In the genomic region with DNA sequence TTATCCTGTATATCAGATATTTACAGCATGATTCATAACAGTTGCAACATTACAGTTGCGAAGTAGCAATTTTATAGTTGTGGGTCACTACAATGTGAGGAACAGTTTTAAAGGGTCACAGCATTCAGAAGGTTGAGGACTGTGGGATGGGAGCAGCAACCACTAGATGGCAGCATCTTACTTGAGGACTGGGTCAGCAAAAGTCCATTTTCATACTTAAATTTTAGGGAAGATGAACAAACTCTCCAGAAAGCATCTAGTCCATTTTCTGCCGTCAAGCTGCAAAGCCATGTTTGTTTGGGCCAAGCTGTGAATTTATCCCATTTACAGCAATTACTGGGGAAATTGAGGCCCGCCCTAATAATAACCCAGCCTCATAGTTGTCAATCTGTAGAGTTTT, we compare ENCODE assay signal across 9 mouse cellular contexts. TPM values are rescaled to one million over a fixed set of nuclear protein-coding genes. Genes with fewer than 3 reads are reported as not detected.
A peak's percentile ranks its signal among the peaks of the same experiment; 100 is the strongest.
DNase-seq lines count a peak whose midpoint lies in the region; ATAC-seq and TF ChIP-seq lines count a peak whose summit lies in the region.
"Had no signal": no experiment of that assay in that cellular context is flagged by ENCODE, and none has a peak within 500 bp of the region (broad histone marks: within the 10 kb centered on the region; RNA-seq: fewer than 3 reads in every experiment).

No protein-coding gene starts in this region.

- TF ChIP-seq POLR2A in heart, adult 2 months (IDR thresholded peaks at IDR 0.05; ENCODE audit: insufficient read depth, low read depth, low read length), result no peak

- intact Hi-C loops in heart, adult 2 months (cut with DNase I), result loop anchor here (1.0 to 10.0 kb wide), 2 partner anchors 81 to 442 kb away; no protein-coding TSS in a partner anchor

- no peak for TF ChIP-seq EP300 in heart, adult 2 months (IDR thresholded peaks at IDR 0.05; ENCODE audit: insufficient read depth, low read depth, low read length)
- TF ChIP-seq EP300 in lung, postnatal 0 days (IDR thresholded peaks at IDR 0.05), result no peak

- 47% methylated on average over 3 of the region's 3 CpGs for WGBS in heart, adult 2 months
- 55% methylated on average over 3 of the region's 3 CpGs for WGBS in heart, embryonic 12.5 days
- 48% methylated on average over 3 of the region's 3 CpGs for WGBS in kidney, postnatal 0 days
- 42% methylated on average over 3 of the region's 3 CpGs for WGBS in lung, postnatal 0 days

- no peaks in the 10 kb centered on the region for H3K9me3 ChIP-seq in heart, embryonic 12.5 days (replicated peaks)
- H3K9me3 ChIP-seq in kidney, postnatal 0 days (replicated peaks; ENCODE audit: low read length), result no peaks in the 10 kb centered on the region
- H3K9me3 ChIP-seq in lung, postnatal 0 days (ENCODE audit: low read length), result no peaks in the 10 kb centered on the region
- H3K9me3 ChIP-seq: embryonic facial prominence, embryonic 13.5 days had no signal

- no peaks in the 10 kb centered on the region for H3K36me3 ChIP-seq in heart, adult 2 months (ENCODE audit: control insufficient read depth, insufficient read depth, low read length)
- H3K36me3 ChIP-seq in heart, embryonic 12.5 days, result no peaks in the 10 kb centered on the region
- no peaks in the 10 kb centered on the region for H3K36me3 ChIP-seq in kidney, postnatal 0 days (ENCODE audit: insufficient read depth, low read length)
- H3K36me3 ChIP-seq in lung, postnatal 0 days (ENCODE audit: insufficient read depth, low read length), result no peaks in the 10 kb centered on the region
- H3K36me3 ChIP-seq: embryonic facial prominence, embryonic 13.5 days had no signal

- H3K27ac ChIP-seq in heart, adult 2 months, result no peak overlapping the region
- no peak overlapping the region for H3K27ac ChIP-seq in heart, embryonic 12.5 days (ENCODE audit: poor library complexity, severe bottlenecking)
- H3K27ac ChIP-seq in kidney, postnatal 0 days, result no peak overlapping the region
- H3K27ac ChIP-seq in lung, postnatal 0 days (ENCODE audit: low read length), result no peak overlapping the region
- H3K27ac ChIP-seq: embryonic facial prominence, embryonic 13.5 days had no signal

- no peaks in the 10 kb centered on the region for H3K27me3 ChIP-seq in heart, adult 2 months (ENCODE audit: control insufficient read depth, insufficient read depth, low read length)
- no peaks in the 10 kb centered on the region for H3K27me3 ChIP-seq in heart, embryonic 12.5 days (replicated peaks)
- H3K27me3 ChIP-seq in kidney, postnatal 0 days (ENCODE audit: insufficient read depth, low read length), result no peaks in the 10 kb centered on the region
- no peaks in the 10 kb centered on the region for H3K27me3 ChIP-seq in lung, postnatal 0 days (replicated peaks; ENCODE audit: insufficient read depth, low read length)
- H3K27me3 ChIP-seq: embryonic facial prominence, embryonic 13.5 days had no signal

- TF ChIP-seq CTCF in heart, adult 2 months (IDR thresholded peaks at IDR 0.05), result peak; percentile 84
- peak; percentile 84 for TF ChIP-seq CTCF in kidney, postnatal 0 days (IDR thresholded peaks at IDR 0.05; ENCODE audit: low read depth)
- TF ChIP-seq CTCF in lung, postnatal 0 days (IDR thresholded peaks at IDR 0.05), result peak; percentile 82

- DNase-seq in heart, adult 2 months, result no peak
- peak; percentile 43 to 49 for DNase-seq in B cell, adult 2 months
- DNase-seq in T-cell, adult 2 months (ENCODE audit: low spot score), result peak; percentile 10
- peak; percentile 70 for DNase-seq in embryo, embryonic 11 days
- peak; percentile 86 for DNase-seq in kidney, postnatal 0 days (ENCODE audit: low spot score)
- DNase-seq in lung, postnatal 0 days (ENCODE audit: low spot score), result peak; percentile 83

- H3K4me3 ChIP-seq in heart, adult 2 months, result no peak overlapping the region
- H3K4me3 ChIP-seq in heart, embryonic 12.5 days, result no peak overlapping the region
- H3K4me3 ChIP-seq in kidney, postnatal 0 days (replicated peaks; ENCODE audit: low read depth, low read length), result no peak overlapping the region
- no peak overlapping the region for H3K4me3 ChIP-seq in lung, postnatal 0 days (ENCODE audit: low read depth, low read length)
- H3K4me3 ChIP-seq: embryonic facial prominence, embryonic 13.5 days had no signal

- H3K79me2 ChIP-seq in heart, adult 2 months (replicated peaks; ENCODE audit: control insufficient read depth, insufficient read depth, low read length), result no peaks in the 10 kb centered on the region

- no peak overlapping the region for H3K4me2 ChIP-seq in heart, embryonic 12.5 days
- H3K4me2 ChIP-seq in kidney, postnatal 0 days (ENCODE audit: low read length), result no peak overlapping the region
- H3K4me2 ChIP-seq in lung, postnatal 0 days (replicated peaks; ENCODE audit: low read depth, low read length), result no peak overlapping the region
- H3K4me2 ChIP-seq: embryonic facial prominence, embryonic 13.5 days had no signal

- no peak overlapping the region for H3K9ac ChIP-seq in heart, adult 2 months (ENCODE audit: low read depth, low read length)
- no peak overlapping the region for H3K9ac ChIP-seq in heart, embryonic 12.5 days
- H3K9ac ChIP-seq in kidney, postnatal 0 days (ENCODE audit: low read depth, low read length), result no peak overlapping the region
- H3K9ac ChIP-seq in lung, postnatal 0 days (replicated peaks; ENCODE audit: low read depth), result no peak overlapping the region
- H3K9ac ChIP-seq: embryonic facial prominence, embryonic 13.5 days had no signal

- ATAC-seq in heart, embryonic 12.5 days (ENCODE audit: insufficient number of reproducible peaks, low FRiP score), result no peak
- no peak for ATAC-seq in kidney, postnatal 0 days (replicated peaks; ENCODE audit: low FRiP score, low read depth)
- no peak for ATAC-seq in lung, postnatal 0 days
- ATAC-seq in monocyte, adult 5-6 weeks (replicated peaks; ENCODE audit: insufficient number of reproducible peaks, low FRiP score, low TSS enrichment, poor library complexity, severe bottlenecking), result no peak; the same call in 1 of the 2 replicates

- H3K4me1 ChIP-seq in heart, adult 2 months (ENCODE audit: control insufficient read depth, insufficient read depth, low read length), result no peaks in the 10 kb centered on the region
- H3K4me1 ChIP-seq in heart, embryonic 12.5 days (replicated peaks), result no peaks in the 10 kb centered on the region
- H3K4me1 ChIP-seq in kidney, postnatal 0 days (replicated peaks; ENCODE audit: insufficient read depth, low read length), result no peaks in the 10 kb centered on the region
- H3K4me1 ChIP-seq in lung, postnatal 0 days (ENCODE audit: insufficient read depth, low read depth, low read length), result no peaks in the 10 kb centered on the region

RNA-seq across cellular contexts. Expression of a gene that starts 55.9 kb away (rescaled TPM):
- total RNA-seq in heart, adult 2 months (2021), result 1 to 10 TPM; 7.0 to 8.2 TPM
- polyA plus RNA-seq in heart, adult 2 months (2012; rRNA removed), result 5.3 and 10.0 TPM in 2 replicates
- polyA plus RNA-seq in heart, embryonic 12.5 days (2016; fragmentation: Nextera tagmentation; extraction: Ambion mirVana), result 19.8 and 20.5 TPM in 2 replicates
- 15.1 and 16.1 TPM in 2 replicates for polyA plus RNA-seq in kidney, postnatal 0 days (2015; fragmentation: Nextera tagmentation; extraction: Ambion mirVana)
- polyA plus RNA-seq in lung, postnatal 0 days (2015; fragmentation: Nextera tagmentation; extraction: Ambion mirVana), result 10.6 and 11.5 TPM in 2 replicates
- total RNA-seq in monocyte, adult 5-6 weeks (2017), result 16.5 to 49.2 TPM (median 31.2 TPM) in 3 replicates

RNA-seq across cellular contexts. Expression of a gene that starts 58.6 kb away (rescaled TPM):
- total RNA-seq in heart, adult 2 months (2021), result 1 to 10 TPM; 1.1 to 1.4 TPM
- 1.4 and 1.5 TPM in 2 replicates for polyA plus RNA-seq in heart, adult 2 months (2012; rRNA removed)
- polyA plus RNA-seq in heart, embryonic 12.5 days (2016; fragmentation: Nextera tagmentation; extraction: Ambion mirVana), result 1.6 TPM in 2 replicates
- polyA plus RNA-seq in kidney, postnatal 0 days (2015; fragmentation: Nextera tagmentation; extraction: Ambion mirVana), result 0.83 and 0.96 TPM in 2 replicates
- 5.4 and 6.5 TPM in 2 replicates for polyA plus RNA-seq in lung, postnatal 0 days (2015; fragmentation: Nextera tagmentation; extraction: Ambion mirVana)
- 12.1 to 38.8 TPM (median 14.6 TPM) in 3 replicates for total RNA-seq in monocyte, adult 5-6 weeks (2017)

Comparison
In these comparisons a context has a peak if more than half of its experiments do, and no peak if none do; other contexts are left out.
1. DNase-seq: peak in B cell, adult 2 months (2 of 2), T-cell, adult 2 months (single experiment), embryo, embryonic 11 days (single experiment), kidney, postnatal 0 days (single experiment) and lung, postnatal 0 days (single experiment); none in heart, adult 2 months (0 of 2).
2. Peak in every context shown above with its lines, with median percentiles within 50 percentile points of each other: CTCF ChIP-seq.